Mouse (Mus musculus) liver, embryonic 12.5 days (tissue): ENCODE data around the gene Bscl2. TPM values are rescaled to one million over a fixed set of nuclear protein-coding genes. Genes with fewer than 3 reads are reported as not detected.
"Not testable (repeated sequence)": the region's sequence is repeated elsewhere in the genome, so short reads cannot be mapped to it uniquely, and the experiment has no call there.

Experiments
- ATAC-seq: fragments of 200-750 bp; cut with Nextera tagmentation; 2 replicates; pipeline ENCODE4 v1.8.0; 2017; ENCODE audit warnings: moderate number of reproducible peaks, mild to moderate bottlenecking, moderate library complexity
- H3K27ac ChIP-seq: fragments of 300-500 bp; sonication (generic); 2 replicates; pipeline ENCODE4 v1.5.1; 2016; ENCODE audit warnings: mild to moderate bottlenecking
- H3K27me3 ChIP-seq: fragments of 300-500 bp; sonication (generic); replicated peaks from 2 replicates; pipeline ENCODE4 v1.6.1; 2016; ENCODE audit warnings: mild to moderate bottlenecking, moderate library complexity
- H3K36me3 ChIP-seq: fragments of 300-500 bp; sonication (generic); 2 replicates; pipeline ENCODE4 v1.6.1; 2016; ENCODE audit warnings: mild to moderate bottlenecking, moderate library complexity
- H3K4me1 ChIP-seq: fragments of 300-500 bp; sonication (generic); 2 replicates; pipeline ENCODE4 v1.6.1; 2016
- H3K4me2 ChIP-seq: fragments of 300-500 bp; sonication (generic); 2 replicates; pipeline ENCODE4 v1.6.1; 2016; ENCODE audit warnings: mild to moderate bottlenecking, moderate library complexity
- H3K4me3 ChIP-seq: fragments of 300-500 bp; sonication (generic); 2 replicates; pipeline ENCODE4 v1.5.1; 2016; ENCODE audit warnings: mild to moderate bottlenecking, moderate library complexity
- H3K9ac ChIP-seq: fragments of 300-500 bp; sonication (generic); 2 replicates; pipeline ENCODE4 v1.6.1; 2016; ENCODE audit warnings: mild to moderate bottlenecking, moderate library complexity
- H3K9me3 ChIP-seq: fragments of 300-500 bp; sonication (generic); replicated peaks from 2 replicates; pipeline ENCODE4 v1.6.1; 2016; ENCODE audit warnings: mild to moderate bottlenecking, moderate library complexity
- WGBS: fragments of 180-500 bp; shearing (Covaris S2); methylation state at CpG from one replicate; pipeline ENCODE4 v1.1.7; 2016; ENCODE audit not compliant: insufficient replicate concordance; 5-methylcytosine and 5-hydroxymethylcytosine counted together
- polyA plus RNA-seq: library from polyadenylated mRNA; unstranded; fragments of >200 nt; fragmentation: Nextera tagmentation; extraction: Ambion mirVana; gene quantifications from 2 replicates; pipeline ENCODE4 v1.2.1, GENCODE M21; 2016

Bscl2 gene
- polyA plus RNA-seq, 1 experiment from 2014 or later: 45.2 TPM

GRCm38 (mm10) chr19:8836327-8836726, 940 bp upstream of the Bscl2 start:
- not testable (repeated sequence) for ATAC-seq, H3K4me3 ChIP-seq, H3K9ac ChIP-seq, H3K9me3 ChIP-seq, H3K4me2 ChIP-seq, H3K27me3 ChIP-seq
- 96% methylated on average over 10 of the region's 10 CpGs for WGBS
- Histone ChIP-seq H3K27ac (peak overlapping the region; percentile 92; the same call in 1 of the 2 replicates), H3K36me3 (peaks cover 55% of the 10 kb centered on the region), H3K4me1 (peaks cover 41% of the 10 kb centered on the region)

- H3K9ac ChIP-seq: peak overlapping the region; percentile 79
- ATAC-seq: peak; percentile 9; the same call in 1 of the 2 replicates
- WGBS: 24% methylated on average over 15 of the region's 15 CpGs
- H3K27ac ChIP-seq: peak overlapping the region; percentile 92
- peak overlapping the region; percentile 93 for H3K4me2 ChIP-seq
- no peaks in the 10 kb centered on the region for H3K27me3 ChIP-seq
- H3K4me1 ChIP-seq: peaks cover 43% of the 10 kb centered on the region
- H3K9me3 ChIP-seq: no peaks in the 10 kb centered on the region
- peak overlapping the region; percentile 69 for H3K4me3 ChIP-seq
- H3K36me3 ChIP-seq: peaks cover 49% of the 10 kb centered on the region
Measured at GRCm38 (mm10) chr19:8838041-8838730, 919 bp downstream of the Bscl2 start.

- H3K4me3 ChIP-seq: peak within 1 kb of the TSS; percentile 69
- H3K4me1 ChIP-seq: peaks cover 43% of the 10 kb centered on the region
- no peaks in the 10 kb centered on the region for H3K9me3 ChIP-seq
- ATAC-seq: no peak
- H3K36me3 ChIP-seq: peaks cover 41% of the 10 kb centered on the region
- H3K9ac ChIP-seq: peak within 1 kb of the TSS; percentile 79
- no peaks in the 10 kb centered on the region for H3K27me3 ChIP-seq
- H3K27ac ChIP-seq: peak within 1 kb of the TSS; percentile 92
- peak within 1 kb of the TSS; percentile 93 for H3K4me2 ChIP-seq
- 78% methylated on average over 11 of the region's 11 CpGs for WGBS
Measured at GRCm38 (mm10) chr19:8839103-8839907, 2.0 kb downstream of the Bscl2 start, which contains the start of gene Gng3. TSS of gene Gng3 (minus strand) at chr19:8839194.

GRCm38 (mm10) chr19:8839908-8840791, 2.9 kb downstream of the Bscl2 start:
- Histone ChIP-seq H3K9ac (peak overlapping the region; percentile 78), H3K27ac (peak overlapping the region; percentile 61), H3K4me2 (peak overlapping the region; percentile 85), H3K4me1 (peaks cover 43% of the 10 kb centered on the region), H3K27me3 (no peaks in the 10 kb centered on the region), H3K36me3 (peaks cover 36% of the 10 kb centered on the region), H3K9me3 (no peaks in the 10 kb centered on the region), H3K4me3 (peak overlapping the region; percentile 67)
- 25% methylated on average over 29 of the region's 29 CpGs for WGBS
- peak; percentile 77 for ATAC-seq

- Histone ChIP-seq H3K9me3 (no peaks in the 10 kb centered on the region), H3K36me3 (peaks cover 34% of the 10 kb centered on the region), H3K4me2 (peak overlapping the region; percentile 85), H3K4me3 (peak overlapping the region; percentile 67), H3K9ac (peak overlapping the region; percentile 78), H3K27me3 (no peaks in the 10 kb centered on the region), H3K4me1 (peaks cover 43% of the 10 kb centered on the region), H3K27ac (peak overlapping the region; percentile 61; the same call in 1 of the 2 replicates)
- 74% methylated on average over 7 of the region's 7 CpGs for WGBS
- no peak for ATAC-seq
Measured at GRCm38 (mm10) chr19:8841012-8841411, 3.7 kb downstream of the Bscl2 start.

GRCm38 (mm10) chr19:8842961-8843360, 5.7 kb downstream of the Bscl2 start:
- H3K4me3 ChIP-seq: no peak overlapping the region
- H3K9ac ChIP-seq: no peak overlapping the region
- H3K9me3 ChIP-seq: no peaks in the 10 kb centered on the region
- peaks cover 36% of the 10 kb centered on the region for H3K4me1 ChIP-seq
- no peaks in the 10 kb centered on the region for H3K27me3 ChIP-seq
- WGBS: 74% methylated on average over 6 of the region's 6 CpGs
- no peak overlapping the region for H3K4me2 ChIP-seq
- no peak for ATAC-seq
- H3K36me3 ChIP-seq: peaks cover 49% of the 10 kb centered on the region
- no peak overlapping the region for H3K27ac ChIP-seq

GRCm38 (mm10) chr19:8844371-8845129, 7.3 kb downstream of the Bscl2 start:
- Histone ChIP-seq H3K9me3 (no peaks in the 10 kb centered on the region), H3K4me3 (no peak overlapping the region), H3K27me3 (no peaks in the 10 kb centered on the region), H3K4me1 (peaks cover 20% of the 10 kb centered on the region), H3K27ac (no peak overlapping the region), H3K9ac (no peak overlapping the region), H3K36me3 (peaks cover 57% of the 10 kb centered on the region), H3K4me2 (no peak overlapping the region)
- no peak for ATAC-seq
- WGBS: 64% methylated on average over 5 of the region's 5 CpGs

- H3K9ac ChIP-seq: no peak overlapping the region
- H3K4me3 ChIP-seq: no peak overlapping the region
- H3K27me3 ChIP-seq: 0 out of 2 replicates have a peak, but pooled peaks cover 4% of the 10 kb centered on the region
- peaks cover 2% of the 10 kb centered on the region; the same call in 1 of the 2 replicates for H3K4me1 ChIP-seq
- H3K9me3 ChIP-seq: no peaks in the 10 kb centered on the region
- H3K36me3 ChIP-seq: peaks cover 41% of the 10 kb centered on the region
- 77% methylated on average over 5 of the region's 5 CpGs for WGBS
- ATAC-seq: no peak
- no peak overlapping the region for H3K27ac ChIP-seq
- no peak overlapping the region for H3K4me2 ChIP-seq
Measured at GRCm38 (mm10) chr19:8848356-8848755, 11.1 kb downstream of the Bscl2 start.

GRCm38 (mm10) chr19:8850402-8850901, 13.2 kb downstream of the Bscl2 start, which contains the start of gene Lrrn4cl:
TSS of gene Lrrn4cl (plus strand) at chr19:8850768.
- Histone ChIP-seq H3K27me3 (0 out of 2 replicates have a peak, but pooled peaks cover 4% of the 10 kb centered on the region), H3K27ac (no peak within 1 kb of the TSS), H3K4me3 (no peak within 1 kb of the TSS), H3K9ac (no peak within 1 kb of the TSS), H3K36me3 (peaks cover 33% of the 10 kb centered on the region), H3K4me1 (peaks cover 2% of the 10 kb centered on the region; the same call in 1 of the 2 replicates), H3K4me2 (no peak within 1 kb of the TSS), H3K9me3 (no peaks in the 10 kb centered on the region)
- WGBS: 42% methylated on average over 7 of the region's 7 CpGs
- 0 out of 2 replicates have a peak, but pooled peaks have one; percentile 32 for ATAC-seq

GRCm38 (mm10) chr19:8851639-8852038, 14.4 kb downstream of the Bscl2 start:
- Histone ChIP-seq H3K9ac (no peak overlapping the region), H3K9me3 (no peaks in the 10 kb centered on the region), H3K4me2 (no peak overlapping the region), H3K4me3 (no peak overlapping the region), H3K27me3 (0 out of 2 replicates have a peak, but pooled peaks cover 7% of the 10 kb centered on the region), H3K4me1 (peaks cover 2% of the 10 kb centered on the region; the same call in 1 of the 2 replicates), H3K36me3 (peaks cover 21% of the 10 kb centered on the region), H3K27ac (no peak overlapping the region)
- WGBS: 43% methylated on average over 7 of the region's 7 CpGs
- no peak for ATAC-seq
